Mouse (Mus musculus) lung, postnatal 10 days (tissue): Measurements from ENCODE around the gene Ripor2.

Experiments used
- DNase-seq: peaks from one replicate; pipeline ENCODE4 v3.0.0; 2021

Gene Ripor2

DNA sequence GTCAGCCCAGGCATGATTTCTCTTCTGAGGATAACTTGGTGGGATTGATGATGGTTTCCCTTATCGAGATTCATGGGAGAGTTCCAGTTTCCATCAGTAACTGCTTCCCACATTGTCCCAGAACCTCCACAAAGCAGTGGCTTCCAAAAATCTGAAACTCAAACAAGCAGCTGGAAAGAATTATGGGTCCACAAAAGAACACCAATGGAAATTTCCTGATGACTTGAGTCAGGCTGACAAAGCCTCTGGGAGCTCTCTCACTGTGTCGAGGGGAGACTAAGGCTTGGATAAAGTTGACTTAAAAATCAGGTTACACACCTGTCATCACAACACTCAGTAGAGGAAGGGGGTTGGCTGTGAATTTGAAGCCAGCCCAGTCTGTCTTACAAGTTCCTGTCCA, 67.1 kb downstream of the Ripor2 start:
- DNase-seq = no peak

DNA sequence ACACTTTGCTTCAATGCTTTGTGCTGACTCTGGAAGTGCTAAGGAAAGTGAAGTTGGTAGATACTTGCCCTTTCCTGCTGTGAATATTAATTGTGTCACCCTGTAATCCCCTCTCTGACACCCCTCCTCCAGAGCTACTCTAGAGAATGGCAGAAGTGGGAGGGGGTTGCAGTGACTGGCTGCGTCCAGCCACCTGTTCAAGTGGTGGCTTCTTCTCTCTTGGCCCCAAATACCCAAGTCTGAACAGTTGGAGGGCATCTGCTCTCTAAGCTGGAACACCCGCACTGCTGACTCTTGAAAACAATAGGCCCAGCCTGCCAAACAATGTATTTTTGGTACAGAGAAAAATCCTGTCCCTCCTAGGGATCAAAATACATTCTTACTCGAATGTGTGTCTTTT, 69.0 kb downstream of the Ripor2 start:
- no peak for DNase-seq

- no peak for DNase-seq
Measured at GRCm38 (mm10) chr13:24654919-24655635, 73.1 kb downstream of the Ripor2 start.

- no peak for DNase-seq
Measured at GRCm38 (mm10) chr13:24656719-24657497, 74.9 kb downstream of the Ripor2 start.

DNA sequence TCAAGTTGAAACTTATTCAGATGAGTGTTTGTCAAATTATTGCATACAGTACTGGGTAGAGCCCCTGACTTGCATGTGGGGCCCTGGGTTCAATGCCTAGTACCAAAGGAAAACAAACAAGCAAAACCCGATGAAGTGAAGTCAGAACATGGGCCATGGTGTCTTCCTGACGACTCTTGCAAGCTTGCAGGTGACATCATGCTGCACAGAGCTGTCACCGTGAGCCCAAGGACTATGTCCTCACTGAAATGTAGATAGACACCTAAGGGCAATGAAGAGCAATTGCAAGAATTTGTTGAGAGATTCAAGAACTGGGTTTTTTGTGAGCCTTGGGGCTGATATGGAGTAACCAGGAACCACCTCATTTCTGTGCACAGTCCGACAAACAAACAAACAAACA, 84.8 kb downstream of the Ripor2 start:
- no peak for DNase-seq

GRCm38 (mm10) chr13:24668556-24668955, 86.6 kb downstream of the Ripor2 start:
- no peak for DNase-seq

- no peak for DNase-seq
Measured at GRCm38 (mm10) chr13:24670676-24671075, 88.7 kb downstream of the Ripor2 start.

- no peak for DNase-seq
Measured at GRCm38 (mm10) chr13:24679027-24679680, 97.2 kb downstream of the Ripor2 start.

DNA sequence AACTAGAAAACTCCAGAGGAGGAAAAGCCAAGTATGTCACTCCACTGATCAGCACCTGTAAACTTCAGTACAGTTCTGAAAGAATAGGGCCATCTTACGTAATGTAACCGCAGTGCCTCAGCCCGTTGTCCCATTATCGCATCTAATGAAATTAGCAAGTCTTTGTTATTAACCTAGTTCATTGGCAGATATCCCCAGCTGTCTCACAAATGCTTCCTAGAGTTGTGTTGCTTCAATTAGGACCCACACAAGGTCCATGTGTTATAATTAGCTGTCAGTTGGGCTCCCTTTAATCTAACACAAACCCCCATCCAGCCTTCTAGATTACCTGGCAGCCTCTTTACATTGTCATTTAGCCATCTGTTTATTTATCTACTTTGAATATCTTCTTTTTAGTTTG, 99.0 kb downstream of the Ripor2 start:
- DNase-seq = no peak

DNA sequence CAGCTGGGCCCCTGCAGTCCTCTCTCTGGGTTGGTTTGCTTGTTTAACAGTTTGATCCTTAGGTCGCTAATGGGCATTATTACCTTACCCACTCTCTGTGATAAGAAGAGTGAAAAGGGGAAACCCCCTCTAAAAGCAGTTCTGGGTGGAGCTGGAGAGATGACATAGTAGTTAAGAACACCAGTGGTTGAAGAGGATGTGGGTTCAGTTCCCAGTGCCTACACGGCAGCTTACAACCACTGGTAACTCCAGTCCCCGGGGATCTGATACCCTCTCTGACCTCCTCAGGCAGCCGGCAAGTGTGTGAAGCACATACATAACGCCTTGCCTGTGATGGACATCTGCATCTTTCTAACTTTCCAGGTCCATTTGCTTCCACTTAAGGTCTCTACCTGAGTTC, 100.4 kb downstream of the Ripor2 start:
- DNase-seq = no peak

- DNase-seq = no peak
Measured at GRCm38 (mm10) chr13:24684503-24684902, 102.5 kb downstream of the Ripor2 start.

GRCm38 (mm10) chr13:24685846-24686245, 103.9 kb downstream of the Ripor2 start:
- no peak for DNase-seq

DNA sequence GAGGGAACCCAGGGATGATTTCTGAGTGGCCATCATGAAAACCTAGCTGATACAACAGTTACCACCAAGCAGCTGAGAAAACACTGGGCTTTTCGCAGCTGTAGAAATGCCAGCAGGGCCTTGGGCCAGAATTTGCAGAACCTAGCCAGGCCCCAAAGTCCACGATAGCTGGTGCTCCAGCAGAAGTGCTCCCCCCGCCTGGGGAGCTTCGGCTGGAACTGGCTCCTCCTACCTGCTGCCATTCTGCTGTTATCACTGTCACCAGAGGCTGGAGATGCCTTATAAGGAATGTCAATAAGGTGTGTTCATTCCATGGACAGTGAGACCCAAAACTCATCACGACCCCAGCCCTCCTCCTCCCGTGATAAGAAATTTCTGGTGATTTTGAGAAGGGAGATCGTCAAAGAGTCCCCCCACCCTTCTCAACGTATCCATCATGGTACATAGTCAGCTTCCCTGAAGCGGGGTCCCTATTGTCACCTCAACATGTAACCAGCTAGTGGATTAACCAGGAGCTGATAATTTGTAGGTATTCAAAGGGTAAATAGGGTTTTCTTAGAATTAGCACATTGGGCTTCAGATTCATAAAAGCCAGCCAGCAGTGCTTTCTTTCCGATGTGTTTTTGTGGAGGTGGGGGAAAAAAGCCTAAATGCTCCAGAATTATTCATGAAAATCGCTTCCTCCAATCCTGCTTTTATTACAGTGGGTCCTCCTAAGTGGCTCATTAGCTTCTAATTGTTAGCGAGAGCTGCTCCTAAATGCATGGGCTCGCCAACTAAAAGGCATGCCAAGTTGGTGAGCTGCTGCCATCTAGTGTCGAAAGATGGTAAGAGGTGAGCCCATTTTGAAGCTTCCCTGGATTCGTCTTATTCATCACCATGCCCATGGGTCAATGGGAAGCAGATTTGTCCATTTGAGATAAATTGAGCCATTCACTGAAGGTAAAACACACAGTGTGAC, 105.0 kb downstream of the Ripor2 start:
- DNase-seq = peak; percentile 82

- no peak for DNase-seq
Measured at GRCm38 (mm10) chr13:24693312-24693711, 111.3 kb downstream of the Ripor2 start.

- no peak for DNase-seq
Measured at GRCm38 (mm10) chr13:24698746-24699145, 116.8 kb downstream of the Ripor2 start.

GRCm38 (mm10) chr13:24702128-24702527, 120.1 kb downstream of the Ripor2 start:
- no peak for DNase-seq

DNA sequence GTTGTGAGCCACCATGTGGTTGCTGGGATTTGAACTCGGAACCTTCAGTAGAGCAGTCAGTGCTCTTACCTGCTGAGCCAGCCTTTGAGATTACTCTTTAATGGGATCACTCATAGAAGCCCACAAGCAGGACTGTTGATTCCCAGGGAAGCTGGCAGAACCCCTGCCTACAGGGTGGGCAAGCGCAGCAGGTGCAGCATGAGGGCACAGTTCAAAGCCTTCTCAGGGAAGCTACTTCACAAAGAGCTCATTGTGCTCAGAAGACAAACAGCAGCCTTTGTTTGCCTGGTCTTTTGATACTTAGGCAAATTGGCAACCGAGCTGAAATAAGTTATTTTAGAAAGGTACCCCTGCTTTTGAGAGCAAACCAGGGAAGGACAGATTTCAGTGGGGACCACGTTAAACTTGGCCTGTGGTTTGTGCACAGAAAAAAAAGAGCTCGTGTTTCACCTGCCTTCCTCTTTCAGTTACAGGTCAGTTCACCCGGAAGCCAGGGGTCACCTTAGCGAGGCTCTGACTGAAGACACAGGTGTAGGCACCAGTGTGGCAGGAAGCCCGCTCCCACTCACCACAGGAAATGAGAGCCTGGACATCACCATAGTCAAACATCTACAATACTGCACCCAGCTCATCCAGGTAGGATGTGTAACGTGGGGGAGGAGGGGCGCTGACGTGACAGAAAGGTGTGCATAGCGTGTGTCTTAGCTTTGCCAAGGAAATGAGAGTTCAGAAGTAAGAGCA, 127.8 kb downstream of the Ripor2 start:
- DNase-seq = no peak

GRCm38 (mm10) chr13:24710968-24711367, 129.0 kb downstream of the Ripor2 start:
- no peak for DNase-seq

- DNase-seq = no peak
Measured at GRCm38 (mm10) chr13:24712581-24713130, 130.7 kb downstream of the Ripor2 start.

- peak; percentile 92 for DNase-seq
Measured at GRCm38 (mm10) chr13:24713434-24714000, 131.5 kb downstream of the Ripor2 start.

- DNase-seq = no peak
Measured at GRCm38 (mm10) chr13:24714360-24714885, 132.4 kb downstream of the Ripor2 start.
